Mouse (Mus musculus): ENCODE results near the gene 2610002M06Rik.

Gene 2610002M06Rik

GRCm38 (mm10) chrX:107816218-107816554 is at the start of gene 2610002M06Rik:
Gene 2610002M06Rik, minus strand, starts transcription at chrX:107816334.
- peak; percentile 91 for DNase-seq

GRCm38 (mm10) chrX:107858165-107858564 is 42.0 kb upstream of the 2610002M06Rik start:
- DNase-seq = no peak

DNA sequence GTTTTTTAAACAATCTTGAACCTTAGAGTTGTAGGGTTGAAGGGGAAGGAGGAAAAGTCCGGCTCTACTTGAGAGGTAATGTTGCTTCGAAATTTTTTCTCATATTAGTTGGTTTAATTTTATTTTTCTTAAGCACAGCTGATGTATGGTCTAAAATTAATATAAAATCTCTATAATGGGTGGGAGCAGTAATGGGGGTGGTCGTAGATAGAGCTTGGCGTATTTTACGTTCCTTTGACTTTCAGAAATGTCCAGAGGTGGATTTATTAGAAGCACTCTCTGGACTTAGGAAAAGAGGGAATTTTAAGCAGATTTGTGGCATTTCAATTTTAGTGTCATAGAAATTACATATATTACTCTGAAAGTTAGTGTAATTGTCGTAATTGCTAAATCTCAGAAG is 592 bp upstream of the 2610002M06Rik start:
- DNase-seq = no peak

DNA sequence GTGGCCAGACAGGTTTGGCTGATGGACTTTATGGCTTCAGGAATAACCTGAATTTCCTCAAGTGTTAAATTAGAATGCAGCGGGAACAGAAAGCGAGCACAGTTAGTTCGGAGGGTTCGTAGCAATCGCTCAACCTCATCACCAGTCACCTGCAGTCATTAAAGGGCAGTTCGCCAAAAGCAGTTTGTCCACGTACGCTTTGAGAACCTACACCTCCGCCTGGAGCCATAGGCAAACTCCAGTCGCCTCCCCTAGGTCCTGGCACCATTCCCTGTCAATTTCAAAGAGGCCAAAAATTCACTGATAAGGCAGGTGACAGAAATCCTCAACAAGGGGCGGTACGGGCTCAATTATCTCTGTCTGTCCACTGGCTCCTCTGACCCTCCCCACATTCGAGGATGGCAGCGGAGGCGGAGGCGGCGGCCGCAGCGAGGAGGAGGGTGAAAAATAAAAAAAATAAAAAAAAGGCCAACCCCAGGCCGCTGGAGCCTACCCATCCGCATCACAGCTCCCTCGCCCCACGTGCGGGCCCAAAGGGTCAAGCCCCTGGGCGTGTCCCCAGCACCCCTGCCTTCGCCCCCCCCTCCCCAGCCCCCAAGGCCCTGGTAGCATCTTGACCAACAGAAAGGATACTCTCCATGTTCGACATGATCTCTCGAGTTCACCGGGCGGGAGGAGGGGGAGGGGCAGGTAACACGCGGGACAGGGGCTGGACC is 474 bp downstream of the 2610002M06Rik start:
- DNase-seq = peak; percentile 28

DNA sequence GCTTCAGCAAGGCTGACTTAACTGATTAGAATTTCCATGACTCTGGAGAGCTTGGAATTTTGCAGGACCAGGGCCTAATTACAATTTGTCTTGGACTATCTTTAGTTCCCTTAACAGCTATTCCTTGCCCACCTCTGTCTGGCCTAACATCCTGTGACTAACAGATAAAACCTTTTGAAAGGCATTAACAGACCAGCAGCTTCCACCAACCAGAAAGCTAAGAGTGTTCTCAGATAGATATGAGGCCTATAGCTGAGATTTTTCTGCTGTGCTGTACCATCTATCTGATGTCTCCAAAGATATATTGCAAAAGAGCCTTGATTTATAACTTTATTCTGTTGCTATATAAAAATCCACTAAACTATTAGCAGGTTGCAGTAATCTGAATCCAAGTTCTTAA is 4.0 kb downstream of the 2610002M06Rik start:
- DNase-seq = no peak

DNA sequence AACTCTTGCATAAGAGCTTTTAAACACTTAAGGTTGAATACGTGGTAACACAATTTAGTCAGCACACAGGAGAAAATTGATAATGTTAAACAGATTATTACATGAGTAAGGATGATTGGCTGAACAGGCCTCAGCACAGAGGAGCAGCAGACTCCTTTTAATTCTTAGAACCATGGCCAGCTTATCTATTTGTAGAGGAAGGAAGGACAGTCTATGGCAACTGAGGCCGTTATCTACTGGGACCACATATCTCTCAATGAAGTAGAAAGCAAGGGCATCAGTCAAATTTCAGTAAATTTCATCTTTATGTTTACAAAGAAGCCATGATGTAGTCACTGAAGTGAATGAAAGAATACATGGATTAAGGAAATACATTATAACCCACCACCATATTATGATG is 19.2 kb downstream of the 2610002M06Rik start:
- no peak for DNase-seq

DNA sequence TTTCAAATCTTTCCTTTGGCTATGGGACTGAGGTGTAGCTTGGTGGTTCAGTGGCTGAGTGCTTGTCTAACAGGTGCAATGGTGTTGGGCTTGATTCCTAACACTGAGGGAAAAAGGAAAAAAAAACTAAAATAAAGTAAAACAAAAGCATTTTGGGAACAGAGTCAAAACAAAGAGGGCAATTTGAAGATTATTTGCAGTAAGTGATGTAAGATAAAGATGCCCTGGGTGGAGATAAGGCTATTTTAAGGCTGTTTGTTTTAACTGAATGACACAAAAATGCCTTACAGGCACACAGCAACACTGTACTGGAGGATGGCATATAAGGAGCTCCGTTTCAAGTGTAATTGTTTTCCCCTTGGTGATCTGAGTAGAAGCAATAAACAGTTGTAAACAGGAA is 20.3 kb downstream of the 2610002M06Rik start:
- no peak for DNase-seq

DNA sequence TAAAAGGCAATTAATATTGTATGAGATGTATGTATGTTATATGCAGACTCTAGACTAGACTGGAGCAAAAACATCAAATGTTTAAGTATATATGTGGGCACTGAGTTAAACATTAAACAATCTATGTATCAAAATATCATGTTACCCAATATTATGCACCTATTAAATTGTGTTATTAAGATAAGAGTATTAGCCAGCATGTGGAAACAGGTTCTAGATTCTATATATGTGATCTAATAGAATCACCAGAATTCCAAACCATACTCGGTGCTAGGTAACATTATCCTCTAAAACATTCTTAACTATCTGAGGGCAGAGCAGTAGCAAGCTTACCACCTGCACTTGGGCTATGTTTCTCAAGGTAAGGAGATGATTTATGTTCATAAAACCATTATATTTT is 23.8 kb downstream of the 2610002M06Rik start, which contains the start of gene Tent5d:
Gene Tent5d (plus strand): TSS at position 301 of the 400 bp plus-strand sequence.
- no peak for DNase-seq

DNA sequence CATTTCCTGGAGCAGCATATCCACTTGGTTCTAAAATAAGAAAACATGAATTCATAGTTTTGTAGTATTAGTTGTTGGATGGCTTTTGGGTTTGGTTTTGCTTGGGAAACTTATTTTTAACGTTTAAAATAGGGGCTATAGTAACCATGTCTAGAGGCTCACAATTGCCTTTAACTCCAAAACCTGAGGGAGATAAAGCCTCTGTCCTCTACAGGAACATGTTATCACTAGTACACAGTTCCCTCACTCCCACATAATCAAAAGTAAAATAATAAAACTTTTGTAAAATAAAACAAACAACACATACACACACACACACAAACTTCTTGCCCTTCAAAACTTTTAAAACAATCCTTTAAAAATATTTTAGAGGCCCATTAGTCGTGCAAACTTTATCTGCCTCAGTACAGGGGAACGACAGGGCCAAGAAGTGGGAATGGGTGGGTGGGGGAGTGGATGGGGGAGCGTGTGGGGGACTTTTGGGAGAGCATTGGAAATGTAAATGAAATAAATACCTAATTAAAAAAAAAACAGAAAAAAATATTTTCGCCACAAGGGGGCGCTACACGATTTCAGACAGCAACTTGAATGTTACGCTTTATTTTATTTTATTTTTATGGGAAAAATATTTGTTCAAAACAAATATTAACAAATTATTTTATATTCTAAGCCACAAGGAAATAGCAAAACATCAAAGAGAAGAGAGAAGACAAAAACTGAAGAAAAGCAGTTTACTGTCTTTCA is 25.2 kb downstream of the 2610002M06Rik start:
- DNase-seq = no peak

- no peak for DNase-seq
These were observed 26.0 kb downstream of the 2610002M06Rik start for GRCm38 (mm10) chrX:107790136-107790535.

DNA sequence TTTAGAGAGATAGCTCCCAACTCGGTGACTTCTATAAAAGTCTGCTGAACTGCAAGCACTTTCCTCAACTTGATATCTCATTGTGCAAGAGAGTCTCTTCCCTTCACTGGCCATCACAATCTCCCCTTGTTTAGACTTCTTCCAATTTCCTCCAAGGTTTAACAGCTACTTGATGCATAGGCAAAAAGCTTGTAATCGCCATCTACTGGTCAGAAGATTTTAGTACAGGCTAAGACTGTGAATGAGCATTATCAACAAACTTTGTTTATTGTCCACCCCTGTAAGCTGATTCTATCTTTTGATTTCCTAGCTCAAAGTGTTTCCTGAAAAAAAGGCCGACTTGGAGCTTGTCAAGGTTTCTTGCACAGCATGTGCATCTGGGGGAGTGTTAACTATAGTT is 48.2 kb downstream of the 2610002M06Rik start:
- DNase-seq = no peak
